Mouse (Mus musculus) ES-Bruce4 (cell line): ENCODE data around the gene Mak. TPM values are rescaled to one million over a fixed set of nuclear protein-coding genes. Genes with fewer than 3 reads are reported as not detected.

Experiments
- H3K27ac ChIP-seq: 2 replicates; pipeline ENCODE4 v1.5.1; 2012; ENCODE audit warnings: low read length, inconsistent platforms; ENCODE audit not compliant: insufficient read depth
- H3K27me3 ChIP-seq: 2 replicates; pipeline ENCODE4 v1.6.1; 2012; ENCODE audit warnings: mild to moderate bottlenecking, low read length, inconsistent platforms; ENCODE audit not compliant: control insufficient read depth, poor library complexity, insufficient read depth, severe bottlenecking
- H3K36me3 ChIP-seq: 2 replicates; pipeline ENCODE4 v1.6.1; 2012; ENCODE audit warnings: inconsistent platforms, mild to moderate bottlenecking, low read length, moderate library complexity; ENCODE audit not compliant: control insufficient read depth, poor library complexity, insufficient read depth, severe bottlenecking
- H3K4me1 ChIP-seq: one replicate; pipeline ENCODE4 v1.8.1; 2011; ENCODE audit warnings: low read length; ENCODE audit not compliant: control insufficient read depth, insufficient read depth
- H3K4me3 ChIP-seq: 2 replicates; pipeline ENCODE4 v1.5.1; 2011; ENCODE audit warnings: low read depth, mild to moderate bottlenecking, low read length
- H3K9ac ChIP-seq: 2 replicates; pipeline ENCODE4 v1.6.1; 2012; ENCODE audit warnings: low read depth, mild to moderate bottlenecking, inconsistent platforms; ENCODE audit not compliant: poor library complexity, severe bottlenecking
- H3K9me3 ChIP-seq: replicated peaks from 2 replicates; pipeline ENCODE4 v1.6.1; 2012; ENCODE audit warnings: mild to moderate bottlenecking, low read length, inconsistent platforms; ENCODE audit not compliant: control insufficient read depth, poor library complexity, insufficient read depth, severe bottlenecking
- CTCF ChIP-seq: IDR thresholded peaks from one replicate; pipeline ENCODE4 v1.8.1; 2011; ENCODE audit warnings: low read depth, low read length
- EP300 ChIP-seq: IDR thresholded peaks from 2 replicates; pipeline ENCODE4 v1.6.1; 2011; ENCODE audit warnings: low read depth, low read length; ENCODE audit not compliant: insufficient read depth
- POLR2A ChIP-seq: IDR thresholded peaks from one replicate; pipeline ENCODE4 v1.8.1; 2011; ENCODE audit warnings: low read length; ENCODE audit not compliant: insufficient read depth
- polyA plus RNA-seq: library from polyadenylated mRNA; stranded (reverse); fragments of >200 nt; gene quantifications from 2 replicates; pipeline ENCODE4 v1.2.4, GENCODE M21; 2011; ENCODE audit warnings: low read depth; ENCODE audit not compliant: missing spikeins, insufficient read depth, insufficient read length

Mak gene
- polyA plus RNA-seq, 1 experiment, result 3.5 TPM

- no peaks in the 10 kb centered on the region for H3K36me3 ChIP-seq
- no peaks in the 10 kb centered on the region for H3K27me3 ChIP-seq
- H3K9ac ChIP-seq, result no peak overlapping the region
- no peaks in the 10 kb centered on the region for H3K9me3 ChIP-seq
- H3K27ac ChIP-seq, result no peak overlapping the region
- TF ChIP-seq CTCF (no peak), POLR2A (no peak), EP300 (no peak)
- no peaks in the 10 kb centered on the region for H3K4me1 ChIP-seq
- no peak overlapping the region for H3K4me3 ChIP-seq
Measured at GRCm38 (mm10) chr13:40986081-40986480, 93.4 kb downstream of the Mak start.

- Histone ChIP-seq H3K9ac (no peak overlapping the region), H3K4me3 (no peak overlapping the region), H3K27ac (no peak overlapping the region), H3K4me1 (no peaks in the 10 kb centered on the region), H3K9me3 (no peaks in the 10 kb centered on the region), H3K27me3 (no peaks in the 10 kb centered on the region), H3K36me3 (no peaks in the 10 kb centered on the region)
- TF ChIP-seq EP300, result no peak
- TF ChIP-seq POLR2A, result no peak
- no peak for TF ChIP-seq CTCF
Measured at GRCm38 (mm10) chr13:40982759-40983158, 96.7 kb downstream of the Mak start.

GRCm38 (mm10) chr13:40979321-40979720 is 100.2 kb downstream of the Mak start:
- H3K9me3 ChIP-seq, result no peaks in the 10 kb centered on the region
- no peaks in the 10 kb centered on the region for H3K27me3 ChIP-seq
- H3K4me3 ChIP-seq, result no peak overlapping the region
- H3K4me1 ChIP-seq, result no peaks in the 10 kb centered on the region
- TF ChIP-seq POLR2A, result no peak
- TF ChIP-seq EP300, result no peak
- no peak for TF ChIP-seq CTCF
- H3K36me3 ChIP-seq, result no peaks in the 10 kb centered on the region
- no peak overlapping the region for H3K27ac ChIP-seq
- no peak overlapping the region for H3K9ac ChIP-seq

GRCm38 (mm10) chr13:40978652-40979051 is 100.9 kb downstream of the Mak start:
- Histone ChIP-seq H3K9ac (no peak overlapping the region), H3K4me3 (no peak overlapping the region), H3K27me3 (no peaks in the 10 kb centered on the region), H3K36me3 (no peaks in the 10 kb centered on the region), H3K4me1 (no peaks in the 10 kb centered on the region), H3K9me3 (no peaks in the 10 kb centered on the region), H3K27ac (no peak overlapping the region)
- no peak for TF ChIP-seq CTCF
- no peak for TF ChIP-seq EP300
- no peak for TF ChIP-seq POLR2A

- Histone ChIP-seq H3K27me3 (no peaks in the 10 kb centered on the region), H3K27ac (no peak overlapping the region), H3K9me3 (no peaks in the 10 kb centered on the region), H3K36me3 (no peaks in the 10 kb centered on the region), H3K4me3 (no peak overlapping the region), H3K9ac (no peak overlapping the region), H3K4me1 (no peaks in the 10 kb centered on the region)
- TF ChIP-seq POLR2A (no peak), CTCF (peak; percentile 98), EP300 (peak; percentile 48; the same call in 1 of the 2 replicates)
Measured at GRCm38 (mm10) chr13:40977609-40978008, 101.9 kb downstream of the Mak start.

Other genes with a start within 250 kb of the Mak start
- 55.5 and 57.5 TPM in 2 replicates for gene Gcnt2, start 220.0 kb downstream of the Mak start, polyA plus RNA-seq
- gene Pak1ip1, start 78.7 kb downstream of the Mak start, polyA plus RNA-seq, result 79.0 and 79.4 TPM in 2 replicates
- gene Tmem14c, start 63.4 kb downstream of the Mak start, polyA plus RNA-seq, result 111 and 112 TPM in 2 replicates
- gene Gcm2, start 31.3 kb upstream of the Mak start, polyA plus RNA-seq, result not detected in 2 replicates
- gene Sycp2l, start 34.6 kb upstream of the Mak start, polyA plus RNA-seq, result 0.37 TPM in 1 of 2 replicates, not detected in the other
- gene Elovl2, start 140.7 kb upstream of the Mak start, polyA plus RNA-seq, result 3.7 and 5.8 TPM in 2 replicates
- gene Smim13, start 170.1 kb upstream of the Mak start, polyA plus RNA-seq, result 6.3 and 8.4 TPM in 2 replicates
- not detected in 2 replicates for gene Gm17364, start 194.3 kb upstream of the Mak start, polyA plus RNA-seq